In genomic region chr10:77064659-77065058, GRCm38 (mm10) we compare ENCODE assay signal across 19 mouse cellular contexts. TPM values are rescaled to one million over a fixed set of nuclear protein-coding genes. Genes with fewer than 3 reads are reported as not detected.
DNase-seq lines count a peak whose midpoint lies in the region; ATAC-seq and TF ChIP-seq lines count a peak whose summit lies in the region.
"Had no signal": no experiment of that assay in that cellular context is flagged by ENCODE, and none has a peak within 500 bp of the region (broad histone marks: within the 10 kb centered on the region; RNA-seq: fewer than 3 reads in every experiment).

No protein-coding gene starts in this region.

- dilution Hi-C loops in CH12.LX (cut with MboI; ENCODE audit: extremely low pct_ligation_motif_present, extremely low pct_unique_long_range_greater_than_20kb, low sequenced_read_pairs), result no loop called here

- H3K4me1 ChIP-seq in hindbrain, postnatal 0 days (ENCODE audit: insufficient read depth, low read length), result no peaks in the 10 kb centered on the region
- H3K4me1 ChIP-seq in hindbrain, embryonic 14.5 days (replicated peaks; ENCODE audit: control insufficient read depth, insufficient read depth, low read length), result no peaks in the 10 kb centered on the region
- no peaks in the 10 kb centered on the region; the same call in 1 of the 2 replicates for H3K4me1 ChIP-seq in liver, postnatal 0 days (ENCODE audit: insufficient read depth)
- peaks cover 38% of the 10 kb centered on the region for H3K4me1 ChIP-seq in liver, embryonic 12.5 days
- H3K4me1 ChIP-seq in CH12.LX (ENCODE audit: control insufficient read depth in 1 of 2, insufficient read depth in 2 of 2), result peaks cover 9% of the 10 kb centered on the region in 2 experiments; a peak in 3 of 4 replicates
- H3K4me1 ChIP-seq: hindbrain, embryonic 13.5 days; midbrain, embryonic 12.5 days had no signal

- H3K4me3 ChIP-seq in hindbrain, postnatal 0 days (ENCODE audit: low read length), result no peak overlapping the region
- H3K4me3 ChIP-seq in hindbrain, embryonic 14.5 days (replicated peaks; ENCODE audit: low read length), result no peak overlapping the region
- no peak overlapping the region for H3K4me3 ChIP-seq in liver, postnatal 0 days (ENCODE audit: low read depth, low read length)
- no peak overlapping the region for H3K4me3 ChIP-seq in liver, embryonic 12.5 days
- no peak overlapping the region for H3K4me3 ChIP-seq in CH12.LX (replicated peaks in 1 of 3; ENCODE audit: low read depth in 2 of 3, low read length in 2 of 3, poor library complexity in 1 of 3)
- H3K4me3 ChIP-seq: hindbrain, embryonic 13.5 days; liver, embryonic 13.5 days; midbrain, embryonic 12.5 days had no signal

- peak; percentile 42 for TF ChIP-seq CTCF in hindbrain, postnatal 0 days (IDR thresholded peaks at IDR 0.05; ENCODE audit: low read depth)
- peak; percentile 56 for TF ChIP-seq CTCF in liver, postnatal 0 days (IDR thresholded peaks at IDR 0.05; ENCODE audit: low read depth)
- peak in 1 of 2 experiments; percentile 62; a peak in 2 of 4 replicates for TF ChIP-seq CTCF in CH12.LX (conservative IDR thresholded peaks at IDR 0.05 in 1 of 2, IDR thresholded peaks at IDR 0.05 in 1 of 2; ENCODE audit: low read depth in 2 of 2, low read length in 2 of 2)

- no peaks in the 10 kb centered on the region for H3K9me3 ChIP-seq in hindbrain, postnatal 0 days (ENCODE audit: low read length)
- H3K9me3 ChIP-seq in hindbrain, embryonic 14.5 days (ENCODE audit: control insufficient read depth, low read length), result no peaks in the 10 kb centered on the region
- no peaks in the 10 kb centered on the region for H3K9me3 ChIP-seq in liver, postnatal 0 days (ENCODE audit: low read length)
- H3K9me3 ChIP-seq in liver, embryonic 12.5 days (replicated peaks), result no peaks in the 10 kb centered on the region
- H3K9me3 ChIP-seq in CH12.LX (replicated peaks; ENCODE audit: low read length), result peaks cover 3% of the 10 kb centered on the region
- H3K9me3 ChIP-seq: hindbrain, embryonic 13.5 days; liver, embryonic 13.5 days had no signal

- H3K79me2 ChIP-seq in CH12.LX (replicated peaks; ENCODE audit: control insufficient read depth, extremely low read depth, insufficient read depth, poor library complexity, severe bottlenecking), result no peaks in the 10 kb centered on the region

- in situ Hi-C loops in CH12.LX (cut with MboI; ENCODE audit: low pct_ligation_motif_present, low pct_unique_long_range_greater_than_20kb, low sequenced_read_pairs), result no loop called here

- no peak; the same call in none of the 2 replicates for TF ChIP-seq RAD21 in CH12.LX (IDR thresholded peaks at IDR 0.05; ENCODE audit: low read depth, low read length)

- no peak overlapping the region for H3K9ac ChIP-seq in hindbrain, postnatal 0 days (replicated peaks; ENCODE audit: low read length)
- no peak overlapping the region for H3K9ac ChIP-seq in hindbrain, embryonic 14.5 days
- no peak overlapping the region for H3K9ac ChIP-seq in liver, postnatal 0 days (replicated peaks)
- H3K9ac ChIP-seq in liver, embryonic 12.5 days, result no peak overlapping the region
- H3K9ac ChIP-seq in CH12.LX (ENCODE audit: insufficient read depth, low read depth), result no peak overlapping the region
- H3K9ac ChIP-seq: hindbrain, embryonic 13.5 days; liver, embryonic 13.5 days; midbrain, embryonic 12.5 days had no signal

- no peaks in the 10 kb centered on the region for H3K36me3 ChIP-seq in hindbrain, postnatal 0 days (ENCODE audit: insufficient read depth, low read length)
- no peaks in the 10 kb centered on the region for H3K36me3 ChIP-seq in hindbrain, embryonic 14.5 days (replicated peaks; ENCODE audit: control insufficient read depth, insufficient read depth)
- peaks cover 25% of the 10 kb centered on the region; the same call in 1 of the 2 replicates for H3K36me3 ChIP-seq in liver, postnatal 0 days (replicated peaks; ENCODE audit: insufficient read depth, low read length)
- peaks cover 38% of the 10 kb centered on the region for H3K36me3 ChIP-seq in liver, embryonic 12.5 days
- peaks cover 0 to 6% of the 10 kb centered on the region in 2 experiments for H3K36me3 ChIP-seq in CH12.LX (replicated peaks in 1 of 2; ENCODE audit: control insufficient read depth in 1 of 2, insufficient read depth in 1 of 2, low read length in 1 of 2)
- H3K36me3 ChIP-seq: hindbrain, embryonic 13.5 days had no signal

- no peak for DNase-seq in hindbrain, postnatal 0 days (ENCODE audit: low spot score)
- no peak for DNase-seq in hindbrain, embryonic 14.5 days (ENCODE audit: low spot score)
- DNase-seq in liver, postnatal 0 days, result no peak
- no peak for DNase-seq in CH12.LX (ENCODE audit: extremely low read depth)
- DNase-seq in ZHBTc4 (ENCODE audit: low read depth, low spot score), result peak; percentile 45
- DNase-seq: adrenal gland, postnatal 36 days; cerebellum, adult 8-10 months; gastrocnemius, postnatal 10 days; heart, postnatal 10 days; kidney, adult 18-20 months; kidney, postnatal 4 days; liver, embryonic 13.5 days; lung, postnatal 14 days; thymus, adult 18-20 months had no signal

- H3K4me2 ChIP-seq in hindbrain, postnatal 0 days (ENCODE audit: low read depth, low read length), result no peak overlapping the region
- H3K4me2 ChIP-seq in hindbrain, embryonic 14.5 days (replicated peaks), result no peak overlapping the region
- H3K4me2 ChIP-seq in liver, postnatal 0 days (ENCODE audit: low read depth, low read length), result no peak overlapping the region
- no peak overlapping the region for H3K4me2 ChIP-seq in liver, embryonic 12.5 days
- H3K4me2 ChIP-seq in CH12.LX (ENCODE audit: insufficient read depth, low read depth, poor library complexity, severe bottlenecking), result no peak overlapping the region
- H3K4me2 ChIP-seq: hindbrain, embryonic 13.5 days; liver, embryonic 13.5 days; midbrain, embryonic 12.5 days had no signal

- no peak overlapping the region for H3K27ac ChIP-seq in hindbrain, postnatal 0 days
- H3K27ac ChIP-seq in hindbrain, embryonic 14.5 days, result no peak overlapping the region
- no peak overlapping the region for H3K27ac ChIP-seq in liver, postnatal 0 days (ENCODE audit: low read depth)
- H3K27ac ChIP-seq in liver, embryonic 12.5 days, result no peak overlapping the region
- H3K27ac ChIP-seq in CH12.LX (ENCODE audit: insufficient read depth, low read depth), result no peak overlapping the region
- H3K27ac ChIP-seq: hindbrain, embryonic 13.5 days; liver, embryonic 13.5 days; midbrain, embryonic 12.5 days had no signal

- TF ChIP-seq EP300 in liver, postnatal 0 days (IDR thresholded peaks at IDR 0.05; ENCODE audit: low read depth), result no peak
- TF ChIP-seq EP300 in CH12.LX (IDR thresholded peaks at IDR 0.05; ENCODE audit: low read length), result no peak

- no peaks in the 10 kb centered on the region for H3K27me3 ChIP-seq in hindbrain, postnatal 0 days (ENCODE audit: insufficient read depth, low read length)
- no peaks in the 10 kb centered on the region for H3K27me3 ChIP-seq in hindbrain, embryonic 14.5 days (ENCODE audit: control insufficient read depth, insufficient read depth, low read length)
- H3K27me3 ChIP-seq in liver, postnatal 0 days (ENCODE audit: insufficient read depth, low read length), result no peaks in the 10 kb centered on the region
- H3K27me3 ChIP-seq in liver, embryonic 12.5 days (replicated peaks), result no peaks in the 10 kb centered on the region
- H3K27me3 ChIP-seq in CH12.LX (replicated peaks), result peaks cover 52% of the 10 kb centered on the region
- H3K27me3 ChIP-seq: hindbrain, embryonic 13.5 days; liver, embryonic 13.5 days; midbrain, embryonic 12.5 days had no signal

- no peak for TF ChIP-seq POLR2A in CH12.LX (IDR thresholded peaks at IDR 0.05; ENCODE audit: low read depth, low read length)

- ATAC-seq in hindbrain, postnatal 0 days, result no peak
- no peak for ATAC-seq in hindbrain, embryonic 14.5 days (ENCODE audit: low FRiP score)
- no peak for ATAC-seq in liver, postnatal 0 days
- ATAC-seq in liver, embryonic 12.5 days, result no peak
- no peak for ATAC-seq in monocyte, adult 5-6 weeks (replicated peaks; ENCODE audit: insufficient number of reproducible peaks, low FRiP score, low TSS enrichment, poor library complexity, severe bottlenecking)
- ATAC-seq: activated CD4-positive, CD25-positive, alpha-beta regulatory T cell, adult 4 months had no signal

TF ChIP-seq in CH12.LX, 34 proteins besides CTCF, POLR2A, EP300 and RAD21:
- TF ChIP-seq E2F4 (IDR thresholded peaks at IDR 0.05; ENCODE audit: insufficient replicate concordance, low read depth, low read length) (no peak), MYC (IDR thresholded peaks at IDR 0.05; ENCODE audit: low read depth, low read length) (0 out of 2 replicates have a peak, but pooled peaks have one; percentile 31), SMC3 (IDR thresholded peaks at IDR 0.05; ENCODE audit: low read depth, low read length) (peak; percentile 7; the same call in 1 of the 2 replicates), TBP (conservative IDR thresholded peaks at IDR 0.05; ENCODE audit: low read depth, low read length) (no peak), BHLHE40 (IDR thresholded peaks at IDR 0.05; ENCODE audit: low read depth, low read length) (no peak), HCFC1 (IDR thresholded peaks at IDR 0.05; ENCODE audit: low read depth, low read length) (no peak), CHD2 (IDR thresholded peaks at IDR 0.05; ENCODE audit: low read length) (no peak), RCOR1 (conservative IDR thresholded peaks at IDR 0.05; ENCODE audit: low read depth, low read length) (no peak), JUND (conservative IDR thresholded peaks at IDR 0.05; ENCODE audit: low read depth, low read length) (no peak), NELFE (IDR thresholded peaks at IDR 0.05; ENCODE audit: low read depth, low read length) (no peak)

RNA-seq across cellular contexts. Expression of gene Slc19a1, which starts 32.6 kb away (rescaled TPM):
- 41.6 and 49.8 TPM in 2 replicates for total RNA-seq in hindbrain, postnatal 0 days (2014; rRNA removed)
- 45.5 and 48.6 TPM in 2 replicates for polyA plus RNA-seq in hindbrain, postnatal 0 days (2015; fragmentation: Nextera tagmentation; extraction: Ambion mirVana)
- polyA plus RNA-seq in hindbrain, embryonic 14.5 days (2014; fragmentation: Nextera tagmentation; extraction: Ambion mirVana), result 42.1 and 42.4 TPM in 2 replicates
- polyA plus RNA-seq in liver, postnatal 0 days (2015; fragmentation: Nextera tagmentation; extraction: Ambion mirVana), result 7.1 and 10.5 TPM in 2 replicates
- 41.8 and 44.9 TPM in 2 replicates for polyA plus RNA-seq in liver, embryonic 12.5 days (2016; fragmentation: Nextera tagmentation; extraction: Ambion mirVana)
- total RNA-seq in CH12.LX (2012; rRNA removed) (50.2 and 54.4 TPM in 2 replicates), CH12.LX (2014; rRNA removed) (36.0 and 40.1 TPM in 2 replicates)
- 53.3 and 59.8 TPM in 2 replicates for polyA plus RNA-seq in CH12.LX (2012; ENCODE audit: insufficient read length, low read depth)
- total RNA-seq in monocyte, adult 5-6 weeks (2017), result 0.38 to 5.1 TPM (median 1.5 TPM) in 3 replicates
